Mouse (Mus musculus) left cerebral cortex, postnatal 25 days (tissue): ENCODE results near the gene 2210011C24Rik. TPM values are rescaled to one million over a fixed set of nuclear protein-coding genes. Genes with fewer than 3 reads are reported as not detected.
"Not testable (repeated sequence)": the region's sequence is repeated elsewhere in the genome, so short reads cannot be mapped to it uniquely, and the experiment has no call there.

Experiments
- DNase-seq, 2 experiments: peaks; one replicate each; pipeline ENCODE4 v3.0.0; 2022; ENCODE audit warnings: low spot score in 2 of 2, mixed read lengths in 1 of 2
- intact Hi-C: fragments of 180-260 bp; cut with DNase I; formaldehyde crosslinking; loops from one replicate; pipeline ENCODE4 v1.15.1; 2025
- total RNA-seq, 2 experiments: library from RNA; stranded (reverse); gene quantifications; 2 replicates each; pipeline ENCODE4 v1.2.3; 2021

2210011C24Rik gene
- total RNA-seq, 2 experiments from 2014 or later, result 1.3 to 2.1 TPM

- DNase-seq, result peak; percentile 48 to 63
- intact Hi-C loops, result loop anchor here (5.0 kb wide), 1 partner anchor 979 kb away; the partner anchor contains the start of gene Junb
Measured at GRCm38 (mm10) chr8:83998231-83999056, 13.5 kb downstream of the 2210011C24Rik start.

- peak; percentile 56 to 65 for DNase-seq
- intact Hi-C loops, result loop anchor here (1.0 to 5.0 kb wide), 3 partner anchors 25 to 980 kb away; partner anchors contain the start of genes Junb and Prkaca
Measured at GRCm38 (mm10) chr8:83997511-83998141, 14.3 kb downstream of the 2210011C24Rik start, which contains the start of gene Samd1. Samd1 (plus strand) TSS chr8:83997672.

DNA sequence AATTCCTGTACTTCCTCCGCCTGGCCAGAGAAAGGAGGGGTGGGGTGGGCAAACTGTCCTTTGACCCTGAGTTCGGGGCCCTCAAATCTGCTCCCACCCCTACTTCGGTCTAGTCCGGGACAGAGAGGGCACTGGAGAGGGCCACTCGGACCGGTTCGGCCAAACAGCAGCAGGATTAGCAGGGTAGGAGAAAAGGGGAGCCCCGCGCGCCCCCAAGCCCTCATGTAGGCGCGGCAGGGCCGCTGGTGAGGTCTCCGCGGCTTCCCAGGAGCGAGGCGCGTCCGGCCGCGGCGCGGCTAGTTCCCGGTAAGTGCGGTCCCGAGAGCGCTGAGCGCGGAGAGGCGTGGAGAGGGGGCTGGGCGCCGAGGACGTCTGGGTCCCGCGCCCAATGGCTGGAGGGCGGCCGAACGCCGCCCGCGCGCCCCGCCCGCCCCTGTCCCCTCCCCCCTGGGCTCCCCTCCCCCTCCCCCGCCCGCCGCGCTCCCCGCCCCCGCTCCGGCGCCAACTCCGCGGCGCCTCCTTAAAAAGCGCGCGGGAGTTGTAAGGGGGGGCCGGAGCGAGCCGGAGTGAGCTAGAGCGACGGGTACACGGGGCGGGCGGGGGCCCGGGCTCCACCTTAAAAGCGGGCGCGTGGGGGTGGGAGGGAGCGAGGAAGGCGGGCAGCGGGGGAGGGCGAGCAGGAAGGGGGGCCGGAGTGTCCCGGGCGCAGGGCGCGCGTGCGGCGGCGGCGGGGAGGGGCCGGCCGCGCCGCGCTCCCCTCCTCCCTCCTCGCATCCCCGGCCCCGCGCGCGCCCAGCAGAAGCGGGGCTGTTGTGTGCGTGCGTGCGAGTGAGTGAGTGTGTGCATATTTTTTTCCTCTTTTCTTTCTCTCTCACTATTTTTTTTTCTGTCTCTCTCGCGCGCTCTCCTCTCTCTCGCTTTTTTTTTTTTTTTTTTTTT, 15.1 kb downstream of the 2210011C24Rik start:
- intact Hi-C loops, result loop anchor here (1.0 to 5.0 kb wide), 3 partner anchors 24 to 980 kb away; partner anchors contain the start of genes Junb and Prkaca
- DNase-seq, result peak; percentile 73 to 81

DNA sequence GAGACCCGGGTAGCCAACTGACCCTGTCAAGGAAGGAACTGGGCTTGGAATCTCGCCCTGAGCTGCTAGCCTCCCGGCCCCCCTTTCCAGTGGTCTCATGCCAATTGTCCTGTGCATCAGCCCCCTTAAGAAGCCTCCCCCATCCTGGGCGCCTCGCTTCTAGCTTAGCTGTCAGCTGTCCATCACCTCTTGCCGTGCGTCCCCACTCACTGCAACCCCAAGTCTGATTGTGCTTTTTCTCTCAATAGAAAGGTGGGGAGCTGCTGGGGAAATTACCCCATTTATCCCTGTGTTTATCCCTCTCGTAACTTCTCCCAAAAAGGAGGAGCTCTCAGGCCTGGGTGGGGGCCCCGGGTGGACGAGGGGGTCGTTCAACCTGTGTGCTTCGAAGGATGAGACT, 16.0 kb downstream of the 2210011C24Rik start:
- intact Hi-C loops, result loop anchor here (2.0 to 5.0 kb wide), 2 partner anchors 23 to 981 kb away; partner anchors contain the start of genes Junb and Prkaca
- no peak for DNase-seq

DNA sequence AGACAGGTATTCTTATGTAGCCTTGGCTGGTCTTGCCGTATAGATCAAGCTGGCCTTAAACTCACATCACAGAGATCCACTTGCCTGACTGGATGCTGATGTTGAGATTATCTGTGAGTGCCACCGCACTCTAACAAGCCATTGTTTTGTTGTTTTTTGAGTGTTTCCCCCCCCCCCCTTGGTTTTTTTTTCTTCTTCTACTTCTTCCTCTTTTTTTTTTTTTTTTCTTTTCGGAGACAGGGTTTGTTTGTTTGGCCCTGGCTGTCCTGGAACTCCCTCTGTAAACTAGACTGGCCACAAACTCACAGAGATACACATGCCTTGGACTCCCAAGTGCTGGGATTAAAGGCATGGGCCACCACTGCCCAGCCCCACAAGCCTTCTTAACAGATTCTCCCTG, 17.9 kb downstream of the 2210011C24Rik start:
- intact Hi-C loops, result no loop called here
- no peak for DNase-seq

GRCm38 (mm10) chr8:83992488-83992887, 19.5 kb downstream of the 2210011C24Rik start:
- intact Hi-C loops, result no loop called here
- DNase-seq, result no peak

DNA sequence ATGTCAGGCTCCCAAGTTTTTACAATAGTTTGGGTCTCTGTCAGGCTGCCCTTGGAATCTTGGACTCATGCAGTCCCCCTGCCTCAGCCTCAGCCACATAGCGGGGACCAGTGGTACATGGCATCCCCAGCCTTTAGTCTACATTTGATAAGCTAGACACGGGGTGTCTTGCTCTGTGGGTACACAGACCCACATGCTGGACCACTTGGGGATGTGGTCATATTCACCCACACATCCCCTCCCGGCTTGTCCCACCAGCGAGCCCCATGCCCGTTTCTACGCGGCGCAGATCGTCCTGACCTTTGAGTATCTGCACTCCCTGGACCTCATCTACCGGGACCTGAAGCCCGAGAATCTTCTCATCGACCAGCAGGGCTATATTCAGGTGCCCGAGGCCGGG, 21.8 kb downstream of the 2210011C24Rik start:
- intact Hi-C loops, result no loop called here
- DNase-seq, result no peak

GRCm38 (mm10) chr8:83989243-83989642, 22.7 kb downstream of the 2210011C24Rik start:
- intact Hi-C loops, result no loop called here
- no peak for DNase-seq

DNA sequence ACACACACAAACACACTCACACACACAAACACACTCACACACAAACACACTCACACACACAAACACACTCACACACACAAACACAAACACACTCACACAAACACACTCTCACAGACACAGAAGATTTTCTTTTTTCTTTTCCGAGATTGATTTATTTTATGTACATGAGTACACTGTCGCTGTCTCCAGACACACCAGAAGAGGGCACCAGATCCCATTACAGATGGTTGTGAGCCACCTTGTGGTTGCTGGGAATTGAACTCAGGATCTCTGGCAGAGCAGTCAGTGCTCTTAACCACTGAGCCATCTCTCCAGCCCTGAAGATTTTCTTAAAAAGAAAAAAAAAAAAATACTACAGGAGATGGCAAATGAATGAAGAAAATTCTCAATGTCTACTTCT, 28.7 kb downstream of the 2210011C24Rik start:
- intact Hi-C loops, DNase-seq: not testable (repeated sequence)

DNA sequence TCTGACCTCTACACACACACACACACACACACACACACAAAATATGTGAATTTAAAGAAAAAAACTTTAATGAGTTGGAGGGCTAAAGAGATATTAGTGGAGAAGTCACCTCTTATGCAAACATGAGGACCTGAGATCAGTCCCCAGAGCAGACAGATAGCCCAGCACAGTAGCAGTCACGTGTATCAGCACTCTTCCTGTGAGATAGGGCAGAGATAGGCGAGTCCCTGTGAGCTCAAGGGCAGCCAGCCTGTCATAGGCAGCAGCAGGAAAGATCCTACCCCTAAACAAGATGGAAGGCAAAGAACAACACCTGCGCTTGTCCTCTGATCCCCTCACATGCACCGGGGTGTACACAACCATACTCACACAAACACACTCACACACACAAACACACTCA, 29.5 kb downstream of the 2210011C24Rik start:
- DNase-seq, result no peak
- intact Hi-C loops, result no loop called here

GRCm38 (mm10) chr8:83981533-83981932, 30.4 kb downstream of the 2210011C24Rik start:
- no peak for DNase-seq
- intact Hi-C loops, result no loop called here

- intact Hi-C loops, result no loop called here
- no peak for DNase-seq
Measured at GRCm38 (mm10) chr8:83980845-83981244, 31.1 kb downstream of the 2210011C24Rik start.

DNA sequence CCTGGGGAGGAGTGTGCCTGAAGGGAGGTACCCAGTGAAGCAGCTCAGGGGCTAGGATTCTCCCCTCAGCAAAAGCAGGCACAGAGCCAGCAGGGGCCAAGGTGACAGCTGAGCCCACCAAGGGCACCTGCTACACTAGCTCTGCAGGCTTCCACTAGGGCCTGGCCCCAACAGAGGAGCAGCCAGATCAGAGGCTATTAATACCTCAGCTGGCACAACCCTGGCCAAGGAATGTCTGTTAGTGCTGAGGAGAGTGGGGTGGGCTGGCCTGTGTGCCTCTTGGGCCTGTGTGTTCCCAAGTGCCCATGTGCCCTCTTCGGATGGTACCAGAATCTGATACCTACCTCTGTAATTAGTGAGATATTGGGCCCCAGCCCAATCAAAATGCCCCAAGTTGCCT, 31.7 kb downstream of the 2210011C24Rik start:
- intact Hi-C loops, result no loop called here
- no peak for DNase-seq

DNA sequence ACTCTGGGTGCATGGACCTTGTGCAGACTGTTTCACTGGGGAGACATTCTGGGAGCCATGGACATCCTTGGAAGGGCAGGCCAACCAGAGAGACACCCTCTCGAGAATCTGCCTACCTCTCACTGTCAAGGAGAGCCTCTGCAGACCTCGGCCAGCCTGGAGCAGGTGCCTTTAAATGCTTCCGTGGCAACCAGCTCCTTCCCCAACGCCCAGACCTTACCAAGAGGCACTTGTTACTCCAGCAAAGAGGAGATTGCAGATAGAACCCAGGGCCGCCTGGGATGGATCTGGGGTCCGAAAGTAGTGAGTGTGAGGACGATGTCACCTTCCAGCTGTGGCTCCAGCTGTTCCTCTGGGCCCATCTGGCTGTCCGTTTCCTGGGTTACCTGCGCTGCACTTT, 33.8 kb downstream of the 2210011C24Rik start:
- DNase-seq, result no peak
- intact Hi-C loops, result no loop called here

- intact Hi-C loops, result no loop called here
Measured at GRCm38 (mm10) chr8:83977646-83978045, 34.3 kb downstream of the 2210011C24Rik start.

GRCm38 (mm10) chr8:83976779-83977350, 35.1 kb downstream of the 2210011C24Rik start:
- DNase-seq, result no peak
- intact Hi-C loops, result no loop called here

More at GRCm38 (mm10) chr8:83977646-83978045, 34.3 kb downstream of the 2210011C24Rik start:
- no peak for DNase-seq

GRCm38 (mm10) chr8:83976101-83976630, 35.8 kb downstream of the 2210011C24Rik start:
- intact Hi-C loops, result no loop called here
- DNase-seq, result no peak

DNA sequence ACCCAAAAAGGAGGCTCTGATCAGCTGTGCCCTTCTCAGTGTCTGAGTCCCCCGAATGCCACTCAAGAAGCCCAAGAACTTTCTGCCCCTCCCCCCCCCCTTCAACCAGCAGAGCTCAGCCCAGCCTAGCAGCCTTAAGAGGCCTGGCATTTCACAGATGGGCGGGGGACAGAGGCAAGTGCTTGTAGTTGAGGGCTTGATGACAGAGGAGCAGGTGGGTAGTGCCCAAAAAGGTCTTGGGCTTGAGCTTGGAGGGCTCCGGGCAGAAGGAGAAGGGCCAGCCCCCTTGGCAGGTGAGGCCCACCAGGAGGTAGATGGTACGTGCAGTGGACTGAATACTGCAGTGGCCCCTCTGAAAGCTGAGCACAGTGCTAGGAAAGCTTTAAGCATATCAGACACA, 37.5 kb downstream of the 2210011C24Rik start:
- intact Hi-C loops, result no loop called here
- no peak for DNase-seq
